Comparison of ENCODE assay signal across 8 mouse cellular contexts in the genomic region with DNA sequence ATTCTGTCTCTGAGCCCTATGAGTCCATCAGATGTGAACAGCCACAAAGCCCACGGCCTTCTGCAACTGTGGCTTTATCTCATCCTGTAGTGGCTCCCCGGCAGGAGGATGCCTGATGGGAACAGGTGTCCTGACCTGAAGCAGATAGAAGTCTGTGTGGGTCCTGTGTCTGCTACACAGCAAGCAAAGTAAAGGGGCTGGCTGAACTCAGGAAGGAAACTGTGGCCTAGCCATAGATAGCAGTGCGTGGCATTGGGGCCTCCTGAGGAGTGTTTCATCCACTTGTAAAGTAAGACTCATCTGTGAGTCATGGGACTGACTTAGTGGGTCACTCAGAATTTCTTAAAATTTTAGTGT. TPM values are rescaled to one million over a fixed set of nuclear protein-coding genes. Genes with fewer than 3 reads are reported as not detected.
DNase-seq lines count a peak whose midpoint lies in the region; ATAC-seq and TF ChIP-seq lines count a peak whose summit lies in the region.

No protein-coding gene starts in this region.

- H3K9me3 ChIP-seq in liver, embryonic 14.5 days (ENCODE audit: control insufficient read depth, low read length), result no peaks in the 10 kb centered on the region

- H3K36me3 ChIP-seq in liver, embryonic 14.5 days (replicated peaks; ENCODE audit: control insufficient read depth, insufficient read depth, low read depth), result no peaks in the 10 kb centered on the region
- no peaks in the 10 kb centered on the region for H3K36me3 ChIP-seq in thymus, adult 2 months (ENCODE audit: control insufficient read depth, insufficient read depth, low read length)

- H3K4me1 ChIP-seq in lung, adult 2 months (ENCODE audit: control insufficient read depth, insufficient read depth, low read length), result peaks cover 34% of the 10 kb centered on the region
- peaks cover 45 to 57% of the 10 kb centered on the region in 2 experiments for H3K4me1 ChIP-seq in liver, embryonic 14.5 days (replicated peaks; ENCODE audit: control insufficient read depth in 2 of 2, insufficient read depth in 2 of 2, low read length in 1 of 2)
- H3K4me1 ChIP-seq in thymus, adult 2 months (replicated peaks; ENCODE audit: control insufficient read depth, insufficient read depth, low read length), result peaks cover 71% of the 10 kb centered on the region

- H3K4me3 ChIP-seq in lung, adult 2 months (replicated peaks; ENCODE audit: extremely low read depth, low read depth, low read length), result no peak overlapping the region
- no peak overlapping the region for H3K4me3 ChIP-seq in liver, embryonic 14.5 days (ENCODE audit: insufficient read depth in 1 of 2, low read depth in 2 of 2, low read length in 2 of 2)
- no peak overlapping the region for H3K4me3 ChIP-seq in thymus, adult 2 months (ENCODE audit: control insufficient read depth, insufficient read depth, low read length)

- ATAC-seq in liver, embryonic 14.5 days (ENCODE audit: insufficient read depth), result peak; percentile 21

- DNase-seq in lung, adult 2 months, result peak; percentile 44
- no peak for DNase-seq in lung, postnatal 25 days (ENCODE audit: low spot score)
- peak; percentile 77 for DNase-seq in c-Kit-positive CD71-negative TER-119-negative erythroid progenitor cells, embryonic 14.5 days (ENCODE audit: low read depth)
- DNase-seq in liver, embryonic 14.5 days (ENCODE audit: low read depth in 3 of 3, low spot score in 3 of 3), result peak in 2 of 3 experiments; percentile 34 to 49
- DNase-seq in thymus, adult 2 months, result peak; percentile 59
- DNase-seq in cerebellum, postnatal 36 days, result no peak
- no peak for DNase-seq in frontal cortex, postnatal 10 days (ENCODE audit: low spot score in 2 of 2)
- no peak for DNase-seq in left cerebral cortex, adult 8-10 months (ENCODE audit: low spot score in 2 of 2)

- TF ChIP-seq CTCF in lung, adult 2 months (IDR thresholded peaks at IDR 0.05; ENCODE audit: insufficient read depth, low read length), result no peak
- TF ChIP-seq CTCF in liver, embryonic 14.5 days (IDR thresholded peaks at IDR 0.05; ENCODE audit: low read depth), result no peak
- no peak for TF ChIP-seq CTCF in thymus, adult 2 months (IDR thresholded peaks at IDR 0.05; ENCODE audit: borderline replicate concordance, control insufficient read depth, extremely low read depth, insufficient read depth, low read length, poor library complexity)

- H3K27me3 ChIP-seq in liver, embryonic 14.5 days (ENCODE audit: control insufficient read depth, insufficient read depth, low read length), result no peaks in the 10 kb centered on the region
- H3K27me3 ChIP-seq in thymus, adult 2 months (ENCODE audit: control insufficient read depth, insufficient read depth, low read length), result no peaks in the 10 kb centered on the region

- 48% methylated on average over 3 of the region's 3 CpGs for WGBS in lung, adult 2 months
- 8% methylated on average over 3 of the region's 3 CpGs for WGBS in liver, embryonic 14.5 days (ENCODE audit: insufficient replicate concordance)
- WGBS in thymus, adult 2 months, result 4% methylated on average over 3 of the region's 3 CpGs

- H3K27ac ChIP-seq in liver, embryonic 14.5 days, result peak overlapping the region; percentile 66
- H3K27ac ChIP-seq in thymus, adult 2 months (ENCODE audit: control insufficient read depth, insufficient read depth, low read length), result peak overlapping the region; percentile 90

- no peak overlapping the region for H3K9ac ChIP-seq in liver, embryonic 14.5 days (replicated peaks)

- TF ChIP-seq POLR2A in lung, adult 2 months (IDR thresholded peaks at IDR 0.05; ENCODE audit: borderline replicate concordance, extremely low read depth, low read depth, low read length), result no peak
- no peak for TF ChIP-seq POLR2A in thymus, adult 2 months (IDR thresholded peaks at IDR 0.05; ENCODE audit: control insufficient read depth, extremely low read depth, insufficient read depth, low read length, poor library complexity)

- TF ChIP-seq EP300 in liver, embryonic 14.5 days (IDR thresholded peaks at IDR 0.05; ENCODE audit: low read depth), result peak; percentile 23; the same call in 1 of the 2 replicates

- no peak overlapping the region; the same call in 1 of the 2 replicates for H3K4me2 ChIP-seq in liver, embryonic 14.5 days (ENCODE audit: low read depth)

RNA-seq across cellular contexts. Expression of a gene that starts 50.2 kb away (rescaled TPM):
- polyA plus RNA-seq in lung, adult 2 months (2012; rRNA removed), result 50.0 and 79.4 TPM in 2 replicates
- 1.4 and 1.5 TPM in 2 replicates for polyA plus RNA-seq in liver, embryonic 14.5 days (2012; rRNA removed)
- 1.4 and 1.5 TPM in 2 replicates for polyA plus RNA-seq in liver, embryonic 14.5 days (2014; fragmentation: Nextera tagmentation; extraction: Ambion mirVana)
- 38.6 and 46.1 TPM in 2 replicates for polyA plus RNA-seq in thymus, adult 2 months (2012; rRNA removed)
- 10 to 100 TPM; 60.7 to 74.9 (median 68.5) TPM for total RNA-seq in left cerebral cortex, adult 8-10 months (2022)

Comparison
In these comparisons a context has a peak if more than half of its experiments do, and no peak if none do; other contexts are left out.
1. DNase-seq: peak in lung, adult 2 months (single experiment), c-Kit-positive CD71-negative TER-119-negative erythroid progenitor cells, embryonic 14.5 days (single experiment), liver, embryonic 14.5 days (2 of 3) and thymus, adult 2 months (single experiment); none in lung, postnatal 25 days (single experiment), cerebellum, postnatal 36 days (0 of 2), frontal cortex, postnatal 10 days (0 of 2) and left cerebral cortex, adult 8-10 months (0 of 2).
2. RNA of a gene that starts 50.2 kb away (polyA plus RNA-seq): 50.0 to 79.4 TPM in lung, adult 2 months and 38.6 to 46.1 TPM in thymus, adult 2 months; 1.4 to 1.5 TPM in liver, embryonic 14.5 days; every median in the first group is over 10 times any median in the second.